Mouse (Mus musculus): ENCODE measurements around the gene Gdf5.
A peak's percentile ranks its signal among the peaks of the same experiment; 100 is the strongest.

The Gdf5 gene

GRCm38 (mm10) chr2:155945124-155945523 is at the start of gene Gdf5:
Gene Gdf5, minus strand, starts transcription at chr2:155945367.
- Histone ChIP-seq H3K4me1 (replicated peaks; ENCODE audit: low read depth, low read length) (peaks cover 73% of the 10 kb centered on the region), H3K9me3 (ENCODE audit: low read length) (no peaks in the 10 kb centered on the region), H3K36me3 (ENCODE audit: insufficient read depth, low read length) (no peaks in the 10 kb centered on the region), H3K4me3 (replicated peaks; ENCODE audit: low read length) (peak within 1 kb of the TSS; percentile 62), H3K27me3 (ENCODE audit: insufficient read depth, low read length) (peaks cover 46% of the 10 kb centered on the region)
- no peak for TF ChIP-seq POU5F1 (IDR thresholded peaks at IDR 0.05; ENCODE audit: borderline replicate concordance, low read length)
- TF ChIP-seq CTCF (conservative IDR thresholded peaks at IDR 0.05; ENCODE audit: low read length) = no peak
- no peak for TF ChIP-seq NANOG (IDR thresholded peaks at IDR 0.05; ENCODE audit: borderline replicate concordance, low read length)

GRCm38 (mm10) chr2:155991863-155992321 is 46.7 kb upstream of the Gdf5 start:
- H3K36me3 ChIP-seq (ENCODE audit: insufficient read depth, low read length) = peaks cover 100% of the 10 kb centered on the region
- TF ChIP-seq NANOG (IDR thresholded peaks at IDR 0.05; ENCODE audit: borderline replicate concordance, low read length) = no peak
- no peak for TF ChIP-seq POU5F1 (IDR thresholded peaks at IDR 0.05; ENCODE audit: borderline replicate concordance, low read length)
- TF ChIP-seq CTCF (conservative IDR thresholded peaks at IDR 0.05; ENCODE audit: low read length) = no peak
- peak overlapping the region; percentile 45 for H3K4me3 ChIP-seq (replicated peaks; ENCODE audit: low read length)
- no peaks in the 10 kb centered on the region for H3K9me3 ChIP-seq (ENCODE audit: low read length)
- no peaks in the 10 kb centered on the region for H3K27me3 ChIP-seq (ENCODE audit: insufficient read depth, low read length)
- peaks cover 28% of the 10 kb centered on the region for H3K4me1 ChIP-seq (replicated peaks; ENCODE audit: low read depth, low read length)

GRCm38 (mm10) chr2:155991151-155991550 is 46.0 kb upstream of the Gdf5 start:
- Histone ChIP-seq H3K9me3 (ENCODE audit: low read length) (no peaks in the 10 kb centered on the region), H3K27me3 (ENCODE audit: insufficient read depth, low read length) (no peaks in the 10 kb centered on the region), H3K36me3 (ENCODE audit: insufficient read depth, low read length) (peaks cover 98% of the 10 kb centered on the region), H3K4me3 (replicated peaks; ENCODE audit: low read length) (no peak overlapping the region), H3K4me1 (replicated peaks; ENCODE audit: low read depth, low read length) (peaks cover 28% of the 10 kb centered on the region)
- no peak for TF ChIP-seq NANOG (IDR thresholded peaks at IDR 0.05; ENCODE audit: borderline replicate concordance, low read length)
- TF ChIP-seq POU5F1 (IDR thresholded peaks at IDR 0.05; ENCODE audit: borderline replicate concordance, low read length) = no peak
- no peak for TF ChIP-seq CTCF (conservative IDR thresholded peaks at IDR 0.05; ENCODE audit: low read length)

GRCm38 (mm10) chr2:155989085-155989484 is 43.9 kb upstream of the Gdf5 start:
- H3K4me1 ChIP-seq (replicated peaks; ENCODE audit: low read depth, low read length) = peaks cover 21% of the 10 kb centered on the region
- TF ChIP-seq POU5F1 (IDR thresholded peaks at IDR 0.05; ENCODE audit: borderline replicate concordance, low read length) (no peak), CTCF (conservative IDR thresholded peaks at IDR 0.05; ENCODE audit: low read length) (no peak), NANOG (IDR thresholded peaks at IDR 0.05; ENCODE audit: borderline replicate concordance, low read length) (no peak)
- H3K4me3 ChIP-seq (replicated peaks; ENCODE audit: low read length) = no peak overlapping the region
- H3K36me3 ChIP-seq (ENCODE audit: insufficient read depth, low read length) = peaks cover 98% of the 10 kb centered on the region
- no peaks in the 10 kb centered on the region for H3K27me3 ChIP-seq (ENCODE audit: insufficient read depth, low read length)
- H3K9me3 ChIP-seq (ENCODE audit: low read length) = no peaks in the 10 kb centered on the region

GRCm38 (mm10) chr2:155987131-155987530 is 42.0 kb upstream of the Gdf5 start:
- H3K4me1 ChIP-seq (replicated peaks; ENCODE audit: low read depth, low read length) = peaks cover 13% of the 10 kb centered on the region
- TF ChIP-seq NANOG (IDR thresholded peaks at IDR 0.05; ENCODE audit: borderline replicate concordance, low read length) (no peak), POU5F1 (IDR thresholded peaks at IDR 0.05; ENCODE audit: borderline replicate concordance, low read length) (no peak), CTCF (conservative IDR thresholded peaks at IDR 0.05; ENCODE audit: low read length) (no peak)
- H3K4me3 ChIP-seq (replicated peaks; ENCODE audit: low read length) = no peak overlapping the region
- peaks cover 98% of the 10 kb centered on the region for H3K36me3 ChIP-seq (ENCODE audit: insufficient read depth, low read length)
- no peaks in the 10 kb centered on the region for H3K9me3 ChIP-seq (ENCODE audit: low read length)
- no peaks in the 10 kb centered on the region for H3K27me3 ChIP-seq (ENCODE audit: insufficient read depth, low read length)

GRCm38 (mm10) chr2:155985776-155986175 is 40.6 kb upstream of the Gdf5 start:
- Histone ChIP-seq H3K4me1 (replicated peaks; ENCODE audit: low read depth, low read length) (no peaks in the 10 kb centered on the region), H3K36me3 (ENCODE audit: insufficient read depth, low read length) (peaks cover 98% of the 10 kb centered on the region), H3K4me3 (replicated peaks; ENCODE audit: low read length) (no peak overlapping the region), H3K27me3 (ENCODE audit: insufficient read depth, low read length) (no peaks in the 10 kb centered on the region), H3K9me3 (ENCODE audit: low read length) (no peaks in the 10 kb centered on the region)
- TF ChIP-seq NANOG (IDR thresholded peaks at IDR 0.05; ENCODE audit: borderline replicate concordance, low read length) (no peak), CTCF (conservative IDR thresholded peaks at IDR 0.05; ENCODE audit: low read length) (no peak), POU5F1 (IDR thresholded peaks at IDR 0.05; ENCODE audit: borderline replicate concordance, low read length) (no peak)

GRCm38 (mm10) chr2:155979328-155979991 is 34.3 kb upstream of the Gdf5 start:
- H3K4me1 ChIP-seq (replicated peaks; ENCODE audit: low read depth, low read length) = no peaks in the 10 kb centered on the region
- no peaks in the 10 kb centered on the region for H3K9me3 ChIP-seq (ENCODE audit: low read length)

GRCm38 (mm10) chr2:155974087-155974731 is 29.0 kb upstream of the Gdf5 start:
- Histone ChIP-seq H3K27me3 (ENCODE audit: insufficient read depth, low read length) (no peaks in the 10 kb centered on the region), H3K4me3 (replicated peaks; ENCODE audit: low read length) (no peak overlapping the region), H3K9me3 (ENCODE audit: low read length) (no peaks in the 10 kb centered on the region), H3K4me1 (replicated peaks; ENCODE audit: low read depth, low read length) (no peaks in the 10 kb centered on the region), H3K36me3 (ENCODE audit: insufficient read depth, low read length) (peaks cover 83% of the 10 kb centered on the region)
- TF ChIP-seq NANOG (IDR thresholded peaks at IDR 0.05; ENCODE audit: borderline replicate concordance, low read length) = no peak
- TF ChIP-seq CTCF (conservative IDR thresholded peaks at IDR 0.05; ENCODE audit: low read length) = no peak
- TF ChIP-seq POU5F1 (IDR thresholded peaks at IDR 0.05; ENCODE audit: borderline replicate concordance, low read length) = no peak

More at GRCm38 (mm10) chr2:155979328-155979991, 34.3 kb upstream of the Gdf5 start:
- Histone ChIP-seq H3K36me3 (ENCODE audit: insufficient read depth, low read length) (peaks cover 88% of the 10 kb centered on the region), H3K27me3 (ENCODE audit: insufficient read depth, low read length) (no peaks in the 10 kb centered on the region), H3K4me3 (replicated peaks; ENCODE audit: low read length) (no peak overlapping the region)
- no peak for TF ChIP-seq POU5F1 (IDR thresholded peaks at IDR 0.05; ENCODE audit: borderline replicate concordance, low read length)
- TF ChIP-seq NANOG (IDR thresholded peaks at IDR 0.05; ENCODE audit: borderline replicate concordance, low read length) = no peak
- no peak for TF ChIP-seq CTCF (conservative IDR thresholded peaks at IDR 0.05; ENCODE audit: low read length)
